Mouse (Mus musculus) kidney, adult 8-10 months (tissue): ENCODE measurements around the gene H2al2a.
"Not testable (repeated sequence)": the region's sequence is repeated elsewhere in the genome, so short reads cannot be mapped to it uniquely, and the experiment has no call there.

Source experiments
- DNase-seq, 2 experiments: peaks; one replicate each; pipeline ENCODE4 v3.0.0; 2022

The H2al2a gene

GRCm38 (mm10) chr2:18027448-18028139, 30.8 kb upstream of the H2al2a start:
- DNase-seq: peak; percentile 96

- DNase-seq: peak; percentile 82 to 84
Measured at GRCm38 (mm10) chr2:18026116-18026947, 29.6 kb upstream of the H2al2a start.

GRCm38 (mm10) chr2:18025781-18026115, 29.0 kb upstream of the H2al2a start:
- no peak for DNase-seq

GRCm38 (mm10) chr2:18025116-18025515, 28.4 kb upstream of the H2al2a start:
- no peak for DNase-seq

- no peak for DNase-seq
Measured at GRCm38 (mm10) chr2:18022886-18023285, 26.1 kb upstream of the H2al2a start.

- no peak for DNase-seq
Measured at GRCm38 (mm10) chr2:18019122-18019521, 22.4 kb upstream of the H2al2a start.

- DNase-seq: no peak
Measured at GRCm38 (mm10) chr2:18017321-18017720, 20.6 kb upstream of the H2al2a start.

- DNase-seq: no peak
Measured at GRCm38 (mm10) chr2:18016639-18017038, 19.9 kb upstream of the H2al2a start.

- no peak for DNase-seq
Measured at GRCm38 (mm10) chr2:18015581-18015980, 18.8 kb upstream of the H2al2a start.

GRCm38 (mm10) chr2:18012866-18013265, 16.1 kb upstream of the H2al2a start:
- no peak for DNase-seq

- no peak for DNase-seq
Measured at GRCm38 (mm10) chr2:18011226-18011625, 14.5 kb upstream of the H2al2a start.

GRCm38 (mm10) chr2:18005137-18005536, 8.4 kb upstream of the H2al2a start:
- DNase-seq: no peak

GRCm38 (mm10) chr2:18004286-18004685, 7.5 kb upstream of the H2al2a start:
- peak in 1 of 2 experiments; percentile 15 for DNase-seq

- no peak for DNase-seq
Measured at GRCm38 (mm10) chr2:18002306-18002705, 5.5 kb upstream of the H2al2a start.

- no peak for DNase-seq
Measured at GRCm38 (mm10) chr2:17989562-17989961, 7.2 kb downstream of the H2al2a start.

GRCm38 (mm10) chr2:17989115-17989514, 7.6 kb downstream of the H2al2a start:
- no peak for DNase-seq

GRCm38 (mm10) chr2:17986694-17987093, 10.1 kb downstream of the H2al2a start:
- DNase-seq: no peak

- peak in 1 of 2 experiments; percentile 7 for DNase-seq
Measured at GRCm38 (mm10) chr2:17984774-17985173, 12.0 kb downstream of the H2al2a start.

GRCm38 (mm10) chr2:17982747-17983146, 14.0 kb downstream of the H2al2a start:
- DNase-seq: no peak

GRCm38 (mm10) chr2:17978706-17979105, 18.1 kb downstream of the H2al2a start:
- DNase-seq: no peak

- not testable (repeated sequence) for DNase-seq
Measured at GRCm38 (mm10) chr2:17978251-17978650, 18.5 kb downstream of the H2al2a start.

- DNase-seq: not testable (repeated sequence)
Measured at GRCm38 (mm10) chr2:17977645-17978044, 19.1 kb downstream of the H2al2a start.

GRCm38 (mm10) chr2:17975601-17976327, 21.0 kb downstream of the H2al2a start:
- DNase-seq: no peak
